Comparison of ENCODE assay signal across 29 mouse cellular contexts in genomic region chr16:30543386-30543785, GRCm38 (mm10). TPM values are rescaled to one million over a fixed set of nuclear protein-coding genes. Genes with fewer than 3 reads are reported as not detected.
"Had no signal": no experiment of that assay in that cellular context is flagged by ENCODE, and none has a peak within 500 bp of the region (broad histone marks: within the 10 kb centered on the region; RNA-seq: fewer than 3 reads in every experiment).

No protein-coding gene starts in this region.

- H3K36me3 ChIP-seq: liver, embryonic 13.5 days; liver, embryonic 15.5 days had no signal

- H3K9ac ChIP-seq: limb, embryonic 12.5 days; limb, embryonic 13.5 days; limb, embryonic 15.5 days; liver, embryonic 12.5 days; liver, embryonic 13.5 days; liver, embryonic 14.5 days; liver, embryonic 15.5 days; liver, postnatal 0 days; lung, embryonic 14.5 days; lung, embryonic 15.5 days; midbrain, embryonic 12.5 days; midbrain, embryonic 13.5 days; neural tube, embryonic 12.5 days; neural tube, embryonic 13.5 days had no signal

- DNase-seq: left cerebral cortex, postnatal 4 days; liver; liver, embryonic 13.5 days; liver, postnatal 0 days; lung, adult 2 months; lung, embryonic 14.5 days; lung, postnatal 10 days; lung, postnatal 14 days; lung, postnatal 4 days; midbrain, embryonic 14.5 days had no signal

- H3K4me3 ChIP-seq: limb, embryonic 10.5 days; limb, embryonic 12.5 days; limb, embryonic 13.5 days; limb, embryonic 15.5 days; liver, embryonic 12.5 days; liver, embryonic 13.5 days; liver, embryonic 15.5 days; lung, embryonic 15.5 days; megakaryocyte, embryonic 14.5 days; midbrain, embryonic 10.5 days; midbrain, embryonic 12.5 days; midbrain, embryonic 13.5 days; myocyte; neural tube, embryonic 12.5 days; neural tube, embryonic 13.5 days had no signal

- H3K4me2 ChIP-seq: limb, embryonic 12.5 days; limb, embryonic 13.5 days; limb, embryonic 15.5 days; liver, embryonic 11.5 days; liver, embryonic 12.5 days; liver, embryonic 13.5 days; liver, embryonic 15.5 days; lung, embryonic 14.5 days; lung, embryonic 15.5 days; midbrain, embryonic 12.5 days; midbrain, embryonic 13.5 days; neural tube, embryonic 12.5 days; neural tube, embryonic 13.5 days had no signal

- H3K4me1 ChIP-seq: limb, embryonic 13.5 days; limb, embryonic 15.5 days had no signal

- H3K27me3 ChIP-seq: limb, embryonic 12.5 days; limb, embryonic 13.5 days; limb, embryonic 15.5 days; lung, embryonic 15.5 days; midbrain, embryonic 12.5 days; midbrain, embryonic 13.5 days; neural tube, embryonic 12.5 days; neural tube, embryonic 13.5 days had no signal

- H3K9me3 ChIP-seq: limb, embryonic 10.5 days; limb, embryonic 15.5 days; liver, embryonic 12.5 days; liver, embryonic 13.5 days; liver, embryonic 15.5 days; lung, embryonic 15.5 days; midbrain, embryonic 10.5 days; midbrain, embryonic 12.5 days; midbrain, embryonic 13.5 days; neural tube, embryonic 12.5 days; neural tube, embryonic 13.5 days had no signal

- H3K27ac ChIP-seq: limb, embryonic 10.5 days; limb, embryonic 12.5 days; limb, embryonic 13.5 days; limb, embryonic 15.5 days; liver, embryonic 12.5 days; liver, embryonic 13.5 days; liver, embryonic 14.5 days; liver, embryonic 15.5 days; lung, embryonic 15.5 days; macrophage; midbrain, embryonic 10.5 days; midbrain, embryonic 12.5 days; midbrain, embryonic 13.5 days; neural tube, embryonic 12.5 days; neural tube, embryonic 13.5 days had no signal

- ATAC-seq: liver, embryonic 12.5 days; liver, postnatal 0 days; midbrain, embryonic 13.5 days; midbrain, embryonic 16.5 days had no signal

RNA-seq across cellular contexts. Expression of gene Tmem44, which starts 7.3 kb away (rescaled TPM):
- total RNA-seq: monocyte, adult 5-6 weeks had no signal
- polyA plus RNA-seq: macrophage had no signal
